Mouse (Mus musculus): ENCODE results near the gene Fosb. TPM values are rescaled to one million over a fixed set of nuclear protein-coding genes. Genes with fewer than 3 reads are reported as not detected.
A peak's percentile ranks its signal among the peaks of the same experiment; 100 is the strongest.

Gene Fosb
- polyA plus RNA-seq, 1 experiment from 2014 or later = 0.22 TPM

- Histone ChIP-seq H3K9ac (ENCODE audit: low read length) (no peak overlapping the region), H3K36me3 (ENCODE audit: control insufficient read depth, insufficient read depth, low read length) (no peaks in the 10 kb centered on the region), H3K27me3 (ENCODE audit: control insufficient read depth, insufficient read depth, low read length) (no peaks in the 10 kb centered on the region), H3K27ac (replicated peaks in 1 of 2; ENCODE audit: control insufficient read depth in 1 of 2, insufficient read depth in 1 of 2, low read depth in 2 of 2, low read length in 2 of 2) (no peak overlapping the region), H3K9me3 (ENCODE audit: control insufficient read depth, low read length) (0 out of 2 replicates have a peak, but pooled peaks cover 4% of the 10 kb centered on the region), H3K4me1 (ENCODE audit: control insufficient read depth in 2 of 2, insufficient read depth in 2 of 2, low read length in 2 of 2) (peaks cover 11 to 32% of the 10 kb centered on the region in 2 experiments), H3K4me3 (ENCODE audit: control insufficient read depth in 1 of 2, insufficient read depth in 1 of 2, low read depth in 1 of 2, low read length in 2 of 2) (no peak overlapping the region), H3K4me2 (ENCODE audit: low read length) (no peak overlapping the region)
- ATAC-seq (ENCODE audit: insufficient number of reproducible peaks, insufficient read depth, low FRiP score, low read depth) = no peak
These were observed 18.6 kb upstream of the Fosb start for GRCm38 (mm10) chr7:19328425-19328824.

DNA sequence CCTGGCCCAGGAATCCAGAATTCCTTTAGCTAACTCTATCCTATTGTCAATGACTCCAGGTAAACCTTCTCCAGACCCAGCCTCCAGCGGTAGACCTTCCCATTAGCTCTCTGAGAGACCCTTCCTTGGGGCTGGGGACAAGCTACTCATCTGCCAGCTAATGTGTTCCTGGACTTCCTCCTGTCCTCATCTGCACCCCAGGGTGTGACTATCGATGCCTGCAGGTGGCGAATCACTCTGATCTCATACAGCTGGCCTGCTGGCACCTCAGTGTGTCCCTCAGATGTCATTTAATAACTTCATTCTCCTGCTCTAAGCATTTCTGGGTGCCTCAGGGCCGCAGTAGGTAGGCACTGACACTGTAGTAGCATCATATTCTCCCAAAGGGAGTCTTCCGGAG lies 17.9 kb upstream of the Fosb start:
- peak overlapping the region in 1 of 2 experiments; percentile 91; a peak in 3 of 4 replicates for H3K27ac ChIP-seq (replicated peaks in 1 of 2; ENCODE audit: control insufficient read depth in 1 of 2, insufficient read depth in 1 of 2, low read depth in 2 of 2, low read length in 2 of 2)
- no peaks in the 10 kb centered on the region for H3K36me3 ChIP-seq (ENCODE audit: control insufficient read depth, insufficient read depth, low read length)
- peaks cover 11 to 32% of the 10 kb centered on the region in 2 experiments for H3K4me1 ChIP-seq (ENCODE audit: control insufficient read depth in 2 of 2, insufficient read depth in 2 of 2, low read length in 2 of 2)
- ATAC-seq (ENCODE audit: insufficient number of reproducible peaks, insufficient read depth, low FRiP score, low read depth) = no peak
- peak overlapping the region; percentile 80 for H3K4me2 ChIP-seq (ENCODE audit: low read length)
- peak overlapping the region; percentile 60 for H3K9ac ChIP-seq (ENCODE audit: low read length)
- WGBS = 76% methylated on average over 5 of the region's 5 CpGs
- 0 out of 2 replicates have a peak, but pooled peaks cover 4% of the 10 kb centered on the region for H3K9me3 ChIP-seq (ENCODE audit: control insufficient read depth, low read length)
- no peaks in the 10 kb centered on the region for H3K27me3 ChIP-seq (ENCODE audit: control insufficient read depth, insufficient read depth, low read length)
- peak overlapping the region in 1 of 2 experiments; percentile 39; a peak in 1 of 4 replicates for H3K4me3 ChIP-seq (ENCODE audit: control insufficient read depth in 1 of 2, insufficient read depth in 1 of 2, low read depth in 1 of 2, low read length in 2 of 2)

DNA sequence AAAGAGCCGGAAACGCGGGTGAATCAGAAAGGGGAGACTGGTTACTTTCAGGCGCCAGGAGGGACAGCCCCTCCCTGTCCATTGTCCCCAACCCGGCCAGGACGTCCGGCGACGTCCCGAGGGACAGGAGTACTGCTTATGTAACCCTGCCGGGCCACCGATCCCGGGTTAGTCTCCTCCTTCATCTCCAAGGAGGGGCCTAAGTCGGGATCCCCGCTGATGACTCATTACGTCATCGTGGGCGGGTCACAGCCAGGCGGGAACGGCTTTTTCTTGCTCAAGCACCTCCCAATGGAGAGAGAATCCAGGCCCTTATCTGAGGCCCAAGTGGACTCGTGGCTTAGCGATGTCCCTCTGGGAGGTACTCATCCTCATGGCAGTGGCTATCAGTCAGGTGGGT lies 17.3 kb upstream of the Fosb start:
- Histone ChIP-seq H3K27ac (replicated peaks in 1 of 2; ENCODE audit: control insufficient read depth in 1 of 2, insufficient read depth in 1 of 2, low read depth in 2 of 2, low read length in 2 of 2) (peak overlapping the region; percentile 88 to 91), H3K4me2 (ENCODE audit: low read length) (peak overlapping the region; percentile 80), H3K9me3 (ENCODE audit: control insufficient read depth, low read length) (0 out of 2 replicates have a peak, but pooled peaks cover 4% of the 10 kb centered on the region), H3K4me3 (ENCODE audit: control insufficient read depth in 1 of 2, insufficient read depth in 1 of 2, low read depth in 1 of 2, low read length in 2 of 2) (peak overlapping the region; percentile 39 to 46), H3K36me3 (ENCODE audit: control insufficient read depth, insufficient read depth, low read length) (no peaks in the 10 kb centered on the region), H3K9ac (ENCODE audit: low read length) (peak overlapping the region; percentile 60), H3K4me1 (ENCODE audit: control insufficient read depth in 2 of 2, insufficient read depth in 2 of 2, low read length in 2 of 2) (peaks cover 11 to 36% of the 10 kb centered on the region in 2 experiments), H3K27me3 (ENCODE audit: control insufficient read depth, insufficient read depth, low read length) (no peaks in the 10 kb centered on the region)
- under 1% methylated on average over 22 of the region's 22 CpGs for WGBS
- ATAC-seq (ENCODE audit: insufficient number of reproducible peaks, insufficient read depth, low FRiP score, low read depth) = peak; percentile 86

- 0 out of 2 replicates have a peak, but pooled peaks cover 4% of the 10 kb centered on the region for H3K9me3 ChIP-seq (ENCODE audit: control insufficient read depth, low read length)
- peak overlapping the region; percentile 80 for H3K4me2 ChIP-seq (ENCODE audit: low read length)
- peaks cover 9 to 33% of the 10 kb centered on the region in 2 experiments; a peak in 3 of 4 replicates for H3K4me1 ChIP-seq (ENCODE audit: control insufficient read depth in 2 of 2, insufficient read depth in 2 of 2, low read length in 2 of 2)
- peak overlapping the region; percentile 88 to 91 for H3K27ac ChIP-seq (replicated peaks in 1 of 2; ENCODE audit: control insufficient read depth in 1 of 2, insufficient read depth in 1 of 2, low read depth in 2 of 2, low read length in 2 of 2)
- peak overlapping the region; percentile 39 to 46 for H3K4me3 ChIP-seq (ENCODE audit: control insufficient read depth in 1 of 2, insufficient read depth in 1 of 2, low read depth in 1 of 2, low read length in 2 of 2)
- H3K9ac ChIP-seq (ENCODE audit: low read length) = peak overlapping the region; percentile 60
- no peaks in the 10 kb centered on the region for H3K36me3 ChIP-seq (ENCODE audit: control insufficient read depth, insufficient read depth, low read length)
- WGBS = under 1% methylated on average over 19 of the region's 20 CpGs
- ATAC-seq (ENCODE audit: insufficient number of reproducible peaks, insufficient read depth, low FRiP score, low read depth) = peak; percentile 66; the same call in 1 of the 2 replicates
- H3K27me3 ChIP-seq (ENCODE audit: control insufficient read depth, insufficient read depth, low read length) = no peaks in the 10 kb centered on the region
These were observed 16.5 kb upstream of the Fosb start for GRCm38 (mm10) chr7:19326359-19326758.

DNA sequence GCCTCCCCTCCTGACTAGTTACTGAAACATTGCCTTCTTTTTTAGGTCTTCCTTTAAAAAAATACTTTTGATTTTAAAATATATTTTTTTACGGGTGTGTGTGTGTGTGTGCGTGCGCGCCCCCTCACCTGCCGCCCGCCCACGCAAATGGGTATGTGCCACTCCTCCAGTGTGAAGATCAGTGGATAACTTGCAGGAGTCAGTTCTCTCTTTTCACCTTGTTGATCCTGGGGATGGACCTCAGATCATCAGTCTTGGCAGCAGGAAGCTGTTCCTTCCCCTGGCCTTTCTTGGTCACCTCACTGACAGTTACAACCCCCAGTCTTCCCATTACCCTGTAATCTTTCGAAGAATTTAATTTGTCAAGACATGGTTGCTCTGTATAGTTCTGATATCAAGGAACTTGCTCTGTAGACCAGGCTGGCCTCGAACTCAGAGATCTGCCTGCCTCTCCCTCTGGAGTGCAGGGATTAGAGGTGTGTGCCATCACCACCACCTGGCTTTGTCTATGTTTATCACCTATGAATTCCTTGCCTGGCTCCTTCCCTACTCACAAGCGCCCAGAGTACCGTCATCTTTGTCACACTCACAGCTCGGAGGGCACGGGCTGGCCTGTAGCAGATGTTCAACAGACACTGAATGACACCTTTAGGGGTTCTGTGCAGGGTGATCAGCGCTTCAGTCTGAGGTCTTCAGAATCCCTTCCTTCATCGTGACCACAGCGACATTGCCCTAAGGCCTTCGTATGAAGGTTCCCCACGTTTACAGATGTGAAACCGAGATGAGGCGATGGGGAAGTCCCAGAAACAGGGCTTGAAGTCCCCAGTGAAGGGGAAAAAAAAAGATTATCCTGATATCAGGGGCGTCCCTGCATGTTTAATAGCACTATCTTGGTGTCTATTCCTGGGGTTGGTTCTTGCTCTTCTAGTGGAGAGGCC lies 15.7 kb upstream of the Fosb start:
- WGBS = 61% methylated on average over 21 of the region's 21 CpGs
- Histone ChIP-seq H3K9ac (ENCODE audit: low read length) (peak overlapping the region; percentile 60; the same call in 1 of the 2 replicates), H3K27me3 (ENCODE audit: control insufficient read depth, insufficient read depth, low read length) (no peaks in the 10 kb centered on the region), H3K9me3 (ENCODE audit: control insufficient read depth, low read length) (0 out of 2 replicates have a peak, but pooled peaks cover 4% of the 10 kb centered on the region), H3K4me2 (ENCODE audit: low read length) (peak overlapping the region; percentile 80), H3K27ac (replicated peaks in 1 of 2; ENCODE audit: control insufficient read depth in 1 of 2, insufficient read depth in 1 of 2, low read depth in 2 of 2, low read length in 2 of 2) (peak overlapping the region in 1 of 2 experiments; percentile 91; a peak in 2 of 4 replicates), H3K36me3 (ENCODE audit: control insufficient read depth, insufficient read depth, low read length) (no peaks in the 10 kb centered on the region), H3K4me1 (ENCODE audit: control insufficient read depth in 2 of 2, insufficient read depth in 2 of 2, low read length in 2 of 2) (peaks cover 10 to 34% of the 10 kb centered on the region in 2 experiments; a peak in 3 of 4 replicates), H3K4me3 (ENCODE audit: control insufficient read depth in 1 of 2, insufficient read depth in 1 of 2, low read depth in 1 of 2, low read length in 2 of 2) (peak overlapping the region in 1 of 2 experiments; percentile 39; a peak in 1 of 4 replicates)
- no peak for ATAC-seq (ENCODE audit: insufficient number of reproducible peaks, insufficient read depth, low FRiP score, low read depth)

GRCm38 (mm10) chr7:19324221-19324620 lies 14.4 kb upstream of the Fosb start:
- Histone ChIP-seq H3K4me2 (ENCODE audit: low read length) (no peak overlapping the region), H3K27ac (replicated peaks in 1 of 2; ENCODE audit: control insufficient read depth in 1 of 2, insufficient read depth in 1 of 2, low read depth in 2 of 2, low read length in 2 of 2) (no peak overlapping the region), H3K9me3 (ENCODE audit: control insufficient read depth, low read length) (0 out of 2 replicates have a peak, but pooled peaks cover 4% of the 10 kb centered on the region), H3K27me3 (ENCODE audit: control insufficient read depth, insufficient read depth, low read length) (no peaks in the 10 kb centered on the region), H3K4me3 (ENCODE audit: control insufficient read depth in 1 of 2, insufficient read depth in 1 of 2, low read depth in 1 of 2, low read length in 2 of 2) (no peak overlapping the region), H3K36me3 (ENCODE audit: control insufficient read depth, insufficient read depth, low read length) (no peaks in the 10 kb centered on the region), H3K9ac (ENCODE audit: low read length) (no peak overlapping the region), H3K4me1 (ENCODE audit: control insufficient read depth in 2 of 2, insufficient read depth in 2 of 2, low read length in 2 of 2) (peaks cover 18 to 40% of the 10 kb centered on the region in 2 experiments)
- WGBS = 88% methylated on average over 11 of the region's 11 CpGs
- ATAC-seq (ENCODE audit: insufficient number of reproducible peaks, insufficient read depth, low FRiP score, low read depth) = no peak

DNA sequence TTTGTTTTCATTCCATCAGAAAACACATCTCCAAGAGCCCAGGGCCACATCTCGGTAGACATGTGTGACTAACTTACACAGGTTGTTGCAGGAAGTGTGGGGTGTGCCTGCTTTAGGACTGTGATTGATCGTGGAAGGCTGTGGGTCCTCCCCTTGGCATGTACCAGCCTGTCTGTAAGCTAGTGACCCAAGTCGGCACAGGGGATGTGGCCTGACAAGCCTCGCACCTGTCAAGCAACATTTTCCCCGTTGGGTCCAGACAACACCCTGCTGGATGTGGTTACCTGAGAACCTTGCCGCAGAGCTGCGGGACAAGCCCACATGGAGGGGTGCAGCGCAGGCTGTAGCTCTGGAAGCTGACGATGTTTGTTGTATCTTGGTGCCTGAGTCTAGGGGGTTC lies 12.6 kb upstream of the Fosb start:
- no peaks in the 10 kb centered on the region for H3K36me3 ChIP-seq (ENCODE audit: control insufficient read depth, insufficient read depth, low read length)
- no peak overlapping the region for H3K4me2 ChIP-seq (ENCODE audit: low read length)
- H3K27me3 ChIP-seq (ENCODE audit: control insufficient read depth, insufficient read depth, low read length) = no peaks in the 10 kb centered on the region
- H3K4me1 ChIP-seq (ENCODE audit: control insufficient read depth in 2 of 2, insufficient read depth in 2 of 2, low read length in 2 of 2) = peaks cover 15 to 34% of the 10 kb centered on the region in 2 experiments
- no peak overlapping the region for H3K27ac ChIP-seq (replicated peaks in 1 of 2; ENCODE audit: control insufficient read depth in 1 of 2, insufficient read depth in 1 of 2, low read depth in 2 of 2, low read length in 2 of 2)
- H3K4me3 ChIP-seq (ENCODE audit: control insufficient read depth in 1 of 2, insufficient read depth in 1 of 2, low read depth in 1 of 2, low read length in 2 of 2) = no peak overlapping the region
- no peaks in the 10 kb centered on the region for H3K9me3 ChIP-seq (ENCODE audit: control insufficient read depth, low read length)
- WGBS = 44% methylated on average over 9 of the region's 9 CpGs
- no peak for ATAC-seq (ENCODE audit: insufficient number of reproducible peaks, insufficient read depth, low FRiP score, low read depth)
- H3K9ac ChIP-seq (ENCODE audit: low read length) = no peak overlapping the region
